ENCODE assay signal across 8 mouse cellular contexts in the genomic region with DNA sequence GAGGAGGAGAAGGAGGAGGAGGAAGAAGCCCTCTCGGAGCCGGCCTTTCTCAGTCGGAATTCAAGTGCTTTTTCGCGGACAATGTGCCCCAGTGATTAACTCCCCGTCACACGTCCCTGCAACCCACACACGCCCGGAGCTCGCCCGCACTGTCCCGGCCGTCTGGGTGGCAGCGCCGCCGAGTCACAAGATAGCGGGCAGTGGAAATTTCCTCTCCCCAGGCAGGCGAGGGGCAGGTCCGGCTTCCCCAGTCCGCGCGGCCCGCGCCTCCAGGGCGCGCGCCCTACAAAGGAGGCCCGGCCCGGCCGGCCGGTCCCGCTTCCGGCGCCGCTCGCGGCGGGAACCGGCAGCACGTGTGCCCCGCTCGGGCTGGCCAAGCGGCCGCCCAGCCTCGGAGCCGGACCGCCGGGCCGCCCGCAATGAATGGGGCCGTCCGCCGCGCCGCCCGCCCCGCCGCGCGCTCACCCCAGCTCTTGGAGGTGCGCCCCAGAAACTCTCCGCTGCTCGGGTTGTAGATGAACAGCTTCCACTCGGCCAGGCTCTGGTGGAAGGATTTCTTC. TPM values are rescaled to one million over a fixed set of nuclear protein-coding genes. Genes with fewer than 3 reads are reported as not detected.
A peak's percentile ranks its signal among the peaks of the same experiment; 100 is the strongest.
DNase-seq lines count a peak whose midpoint lies in the region; TF ChIP-seq lines count a peak whose summit lies in the region.

No protein-coding gene starts in this region.

- TF ChIP-seq CTCF in left cerebral cortex, adult 2 months (IDR thresholded peaks at IDR 0.05), result no peak

- WGBS in macrophage (ENCODE audit: missing documents), result 1% methylated on average over 22 of the region's 64 CpGs

- H3K4me3 ChIP-seq in left cerebral cortex, adult 2 months, result peak overlapping the region; percentile 84
- H3K4me3 ChIP-seq in macrophage (ENCODE audit: inconsistent target), result peak overlapping the region; percentile 77

- peak overlapping the region; percentile 87 for H3K27ac ChIP-seq in left cerebral cortex, adult 2 months
- peak overlapping the region; percentile 85 for H3K27ac ChIP-seq in macrophage

- no peaks in the 10 kb centered on the region for H3K36me3 ChIP-seq in macrophage (ENCODE audit: inconsistent target)

- intact Hi-C loops in left cerebral cortex, adult 2 months (cut with DNase I), result loop anchor here (1.0 to 10.0 kb wide), 3 partner anchors 74 to 281 kb away; partner anchors contain the start of gene Rnf7

- H3K79me2 ChIP-seq in macrophage (ENCODE audit: inconsistent target), result peaks cover 48% of the 10 kb centered on the region

- peak; percentile 89 to 95 for DNase-seq in adrenal gland, adult (ENCODE audit: inconsistent age in 2 of 2, low spot score in 1 of 2)
- DNase-seq in embryo, embryonic 10 days (ENCODE audit: low spot score), result peak; percentile 49
- DNase-seq in gastrocnemius, postnatal 10 days, result peak; percentile 72
- peak; percentile 75 for DNase-seq in induced T-regulatory cell, adult 2 months (ENCODE audit: low read depth)
- DNase-seq in left cerebral cortex, adult 2 months (ENCODE audit: extremely low spot score in 1 of 2, low spot score in 2 of 2), result peak; percentile 65 to 67
- DNase-seq in right cerebral cortex, adult 2 months (ENCODE audit: low spot score in 2 of 2), result peak; percentile 52 to 65
- DNase-seq in urinary bladder, postnatal 14 days (ENCODE audit: low spot score), result peak; percentile 70

RNA-seq across cellular contexts. Expression of gene Atp1b3, which starts 0.6 kb away (rescaled TPM):
- 10 to 100 TPM; 61.5 to 66.8 TPM for total RNA-seq in gastrocnemius, postnatal 10 days (2021)
- total RNA-seq in left cerebral cortex, adult 2 months (2021), result 10 to 100 TPM; 81.7 to 89.0 TPM
- total RNA-seq in macrophage (2018; cell fraction: chromatin; rRNA removed), result 100 to 1,000 TPM in 25 of 26 experiments, 10 to 100 TPM in 1; 75.8 to 320 (median 144) TPM
- 100 to 1,000 TPM; 399 to 624 (median 517) TPM for total RNA-seq in macrophage (2018; cell fraction: cytosol; rRNA removed)
- total RNA-seq in macrophage (2018; cell fraction: nucleus; rRNA removed), result 100 to 1,000 TPM; 178 to 546 (median 438) TPM
- polyA plus RNA-seq in macrophage (2018), result 272 to 584 TPM (median 564 TPM) in 3 replicates

Comparison
In these comparisons a context has a peak if more than half of its experiments do, and no peak if none do; other contexts are left out.
1. Peak in every context shown above with its lines: DNase-seq, H3K4me3 ChIP-seq and H3K27ac ChIP-seq.